Mouse (Mus musculus) MEL (cell line): ENCODE results near the gene Smyd5. TPM values are rescaled to one million over a fixed set of nuclear protein-coding genes. Genes with fewer than 3 reads are reported as not detected.

Source experiments
- DNase-seq: peaks from one replicate; pipeline ENCODE4 v3.0.0; 2011; ENCODE audit warnings: low read depth, low spot score
- H3K27ac ChIP-seq: 2 replicates; pipeline ENCODE4 v1.5.1; 2012; ENCODE audit warnings: low read depth, mild to moderate bottlenecking, control low read depth, low read length, moderate library complexity; ENCODE audit not compliant: control insufficient read depth
- H3K27me3 ChIP-seq, 2 experiments: fragments of 150-350 bp in 1 of 2; sonication (generic) in 1 of 2; 2 replicates each; pipeline ENCODE4 v1.6.1; 2012; ENCODE audit warnings: low read length in 2 of 2, mild to moderate bottlenecking in 2 of 2, improper control_type of control experiment in 1 of 2, moderate library complexity in 1 of 2; ENCODE audit not compliant: insufficient read depth in 2 of 2, control insufficient read depth in 1 of 2
- H3K36me3 ChIP-seq, 2 experiments: 2 replicates each; pipeline ENCODE4 v1.6.1; 2012 to 2014; ENCODE audit warnings: low read length in 2 of 2, improper control_type of control experiment in 1 of 2, inconsistent platforms in 1 of 2, mild to moderate bottlenecking in 1 of 2; ENCODE audit not compliant: insufficient read depth in 2 of 2, control insufficient read depth in 1 of 2
- H3K4me1 ChIP-seq, 2 experiments: fragments of 150-350 bp in 1 of 2; sonication (generic) in 1 of 2; 2 replicates each; pipeline ENCODE4 v1.6.1; 2012; ENCODE audit warnings: low read length in 2 of 2, improper control_type of control experiment in 1 of 2, mild to moderate bottlenecking in 1 of 2; ENCODE audit not compliant: insufficient read depth in 2 of 2, control insufficient read depth in 1 of 2
- H3K4me3 ChIP-seq, 2 experiments: fragments of 150-350 bp in 1 of 2; sonication (generic) in 1 of 2; 2 replicates each; pipeline ENCODE4 v1.5.1; 2012; ENCODE audit warnings: low read depth in 2 of 2, low read length in 2 of 2, mild to moderate bottlenecking in 2 of 2, moderate library complexity in 2 of 2, control low read depth in 1 of 2, improper control_type of control experiment in 1 of 2; ENCODE audit not compliant: control insufficient read depth in 1 of 2, insufficient read depth in 1 of 2
- H3K79me2 ChIP-seq: 2 replicates; pipeline ENCODE4 v1.6.1; 2012; ENCODE audit warnings: mild to moderate bottlenecking, low read length, moderate library complexity; ENCODE audit not compliant: control insufficient read depth, poor library complexity, insufficient read depth
- H3K9ac ChIP-seq: 2 replicates; pipeline ENCODE4 v1.6.1; 2012; ENCODE audit warnings: low read depth, mild to moderate bottlenecking, control low read depth, low read length, moderate library complexity; ENCODE audit not compliant: control insufficient read depth, poor library complexity, severe bottlenecking
- H3K9me3 ChIP-seq: fragments of 150-350 bp; sonication (generic); replicated peaks from 2 replicates; pipeline ENCODE4 v1.6.1; 2012; ENCODE audit warnings: mild to moderate bottlenecking, low read length, improper control_type of control experiment, moderate library complexity; ENCODE audit not compliant: insufficient read depth
- CHD1 ChIP-seq: IDR thresholded peaks from 2 replicates; pipeline ENCODE4 v1.6.1; 2012; ENCODE audit warnings: low read depth, mild to moderate bottlenecking, inconsistent platforms, low read length, improper control_type of control experiment
- CHD2 ChIP-seq: IDR thresholded peaks from 2 replicates; pipeline ENCODE4 v1.6.1; 2011; ENCODE audit warnings: low read length, improper control_type of control experiment
- CTCF ChIP-seq, 3 experiments: IDR thresholded peaks in 2 of 3; conservative IDR thresholded peaks in 1 of 3; 2 replicates each; pipeline ENCODE4 v1.5.1; 2011 to 2012; ENCODE audit warnings: low read length in 3 of 3, low read depth in 2 of 3, mild to moderate bottlenecking in 2 of 3, improper control_type of control experiment in 1 of 3, inconsistent platforms in 1 of 3, mixed read lengths in 1 of 3, moderate library complexity in 1 of 3; ENCODE audit not compliant: control insufficient read depth in 1 of 3, insufficient read depth in 1 of 3, poor library complexity in 1 of 3, severe bottlenecking in 1 of 3
- E2F4 ChIP-seq: IDR thresholded peaks from 2 replicates; pipeline ENCODE4 v1.6.1; 2011; ENCODE audit warnings: low read depth, low read length, improper control_type of control experiment, borderline replicate concordance
- EP300 ChIP-seq, 2 experiments: IDR thresholded peaks; 2 replicates each; pipeline ENCODE4 v1.6.1; 2011; ENCODE audit warnings: improper control_type of control experiment in 2 of 2, low read length in 2 of 2, low read depth in 1 of 2, mild to moderate bottlenecking in 1 of 2
- ETS1 ChIP-seq: IDR thresholded peaks from 2 replicates; pipeline ENCODE4 v1.6.1; 2012; ENCODE audit warnings: low read depth, mild to moderate bottlenecking, inconsistent platforms, low read length, improper control_type of control experiment, moderate library complexity
- JUND ChIP-seq: IDR thresholded peaks from 2 replicates; pipeline ENCODE4 v1.6.1; 2011; ENCODE audit warnings: low read depth, mild to moderate bottlenecking, improper control_type of control experiment, low read length
- KAT2A ChIP-seq: conservative IDR thresholded peaks from 2 replicates; pipeline ENCODE4 v1.6.1; 2012; ENCODE audit warnings: low read depth, low read length, improper control_type of control experiment, inconsistent platforms
- MAFK ChIP-seq: IDR thresholded peaks from 2 replicates; pipeline ENCODE4 v1.6.1; 2011; ENCODE audit warnings: low read depth, mild to moderate bottlenecking, low read length, improper control_type of control experiment, borderline replicate concordance
- MYC ChIP-seq: IDR thresholded peaks from 2 replicates; pipeline ENCODE4 v1.6.1; 2011; ENCODE audit warnings: low read depth, mild to moderate bottlenecking, low read length, improper control_type of control experiment, moderate library complexity
- POLR2AphosphoS5 ChIP-seq: IDR thresholded peaks from 2 replicates; pipeline ENCODE4 v1.6.1; 2012; ENCODE audit warnings: low read depth, borderline replicate concordance, mild to moderate bottlenecking, inconsistent platforms, low read length, moderate library complexity, mixed read lengths
- RAD21 ChIP-seq: IDR thresholded peaks from 2 replicates; pipeline ENCODE4 v1.6.1; 2011; ENCODE audit warnings: mild to moderate bottlenecking, low read depth, low read length, improper control_type of control experiment
- SMC3 ChIP-seq: IDR thresholded peaks from 2 replicates; pipeline ENCODE4 v1.6.1; 2011; ENCODE audit warnings: low read depth, low read length, improper control_type of control experiment
- TCF12 ChIP-seq: IDR thresholded peaks from 2 replicates; pipeline ENCODE4 v1.6.1; 2014; ENCODE audit warnings: low read depth, mild to moderate bottlenecking, inconsistent platforms, low read length, improper control_type of control experiment, moderate library complexity
- UBTF ChIP-seq: IDR thresholded peaks from 2 replicates; pipeline ENCODE4 v1.6.1; 2012; ENCODE audit warnings: low read depth, mild to moderate bottlenecking, inconsistent platforms, low read length, improper control_type of control experiment, moderate library complexity, borderline replicate concordance; ENCODE audit not compliant: insufficient read depth
- USF1 ChIP-seq: IDR thresholded peaks from 2 replicates; pipeline ENCODE4 v1.6.1; 2014; ENCODE audit warnings: low read depth, mild to moderate bottlenecking, inconsistent platforms, low read length, improper control_type of control experiment, moderate library complexity
- USF2 ChIP-seq, 2 experiments: IDR thresholded peaks; 2 replicates each; pipeline ENCODE4 v1.6.1; 2011 to 2012; ENCODE audit warnings: improper control_type of control experiment in 2 of 2, low read length in 2 of 2, borderline replicate concordance in 1 of 2, inconsistent platforms in 1 of 2, low read depth in 1 of 2, mild to moderate bottlenecking in 1 of 2; ENCODE audit not compliant: insufficient read depth in 1 of 2
- ZMIZ1 ChIP-seq: IDR thresholded peaks from 2 replicates; pipeline ENCODE4 v1.6.1; 2012; ENCODE audit warnings: low read depth, mild to moderate bottlenecking, inconsistent platforms, low read length, improper control_type of control experiment, moderate library complexity
- polyA plus RNA-seq, 2 experiments: library from polyadenylated mRNA; stranded (reverse) in 1 of 2; unstranded in 1 of 2; fragments of >175 nt in 1 of 2; fragments of >200 nt in 1 of 2; gene quantifications; 2 replicates each; pipeline versions ENCODE4 v1.2.1 to v1.2.4; 2012; ENCODE audit warnings: low replicate concordance in 2 of 2, low read depth in 1 of 2; ENCODE audit not compliant: insufficient read length in 2 of 2, insufficient read depth in 1 of 2, missing spikeins in 1 of 2
- total RNA-seq: library from RNA; depleted of rRNA; stranded (reverse); fragments of 300-350 nt; gene quantifications from 2 replicates; pipeline ENCODE4 v1.2.3, GENCODE M21; 2012

Smyd5 gene
- total and polyA plus RNA-seq, 3 experiments, result 102 to 113 TPM; not detected in 1

DNA sequence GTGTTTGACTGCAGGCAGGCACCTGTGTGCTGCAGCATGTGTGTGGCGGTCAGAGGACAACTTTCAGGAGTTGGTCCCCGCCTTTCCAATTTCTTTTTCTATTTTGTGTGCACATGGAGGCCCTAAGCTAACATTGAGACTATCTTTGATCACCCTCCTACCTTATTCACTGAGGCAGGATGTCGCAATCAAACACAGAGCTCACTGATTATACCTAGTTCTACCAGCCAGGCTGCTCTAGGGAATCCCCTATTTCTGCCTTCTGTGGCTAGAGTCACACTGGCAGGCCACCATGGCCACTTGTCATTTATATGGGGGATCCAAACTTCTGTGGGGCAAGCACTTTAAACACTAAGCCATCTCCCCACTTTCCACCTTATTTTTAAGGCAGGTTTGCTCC, 57.9 kb downstream of the Smyd5 start:
- no peak for TF ChIP-seq MYC
- no peak for TF ChIP-seq POLR2AphosphoS5
- TF ChIP-seq MAFK, result no peak
- TF ChIP-seq KAT2A, result no peak
- no peak for TF ChIP-seq E2F4
- no peak for TF ChIP-seq JUND
- no peak for TF ChIP-seq EP300 (IDR thresholded peaks at IDR 0.05; ENCODE audit: low read depth in 1 of 2, low read length in 2 of 2)
- no peak for TF ChIP-seq USF2 (IDR thresholded peaks at IDR 0.05; ENCODE audit: borderline replicate concordance in 1 of 2, insufficient read depth in 1 of 2, low read depth in 1 of 2, low read length in 2 of 2)
- no peak for TF ChIP-seq TCF12
- no peak for TF ChIP-seq CHD2
- TF ChIP-seq ZMIZ1, result no peak
- TF ChIP-seq SMC3, result no peak
- no peak for TF ChIP-seq RAD21
- Histone ChIP-seq H3K9me3 (no peaks in the 10 kb centered on the region), H3K27ac (no peak overlapping the region), H3K27me3 (peaks cover 0 to 3% of the 10 kb centered on the region in 2 experiments; a peak in 3 of 4 replicates), H3K79me2 (no peaks in the 10 kb centered on the region), H3K9ac (no peak overlapping the region), H3K4me3 (no peak overlapping the region), H3K36me3 (no peaks in the 10 kb centered on the region), H3K4me1 (no peaks in the 10 kb centered on the region)
- no peak for DNase-seq

DNA sequence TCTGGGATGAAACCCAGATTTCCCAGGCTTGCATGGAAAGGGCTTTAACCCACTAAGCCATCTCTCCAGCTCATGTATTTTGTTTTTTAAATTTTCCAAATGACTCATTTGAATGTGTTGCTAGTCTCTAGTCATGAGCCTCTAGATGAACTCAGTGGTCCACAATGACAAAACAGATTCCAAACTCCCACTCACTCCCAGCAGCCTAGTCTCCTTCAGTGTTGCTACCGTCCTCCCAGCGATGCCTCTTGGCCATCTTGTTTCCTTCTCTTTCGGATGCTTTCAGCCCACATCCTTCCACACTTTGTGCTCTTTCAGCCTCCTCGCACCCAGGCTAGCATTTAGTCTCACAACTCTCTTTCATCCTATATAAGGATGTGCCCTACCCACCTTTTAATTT, 58.5 kb downstream of the Smyd5 start:
- Histone ChIP-seq H3K27me3 (peaks cover 0 to 6% of the 10 kb centered on the region in 2 experiments; a peak in 3 of 4 replicates), H3K36me3 (no peaks in the 10 kb centered on the region), H3K4me1 (no peaks in the 10 kb centered on the region), H3K4me3 (no peak overlapping the region), H3K9ac (no peak overlapping the region), H3K79me2 (no peaks in the 10 kb centered on the region), H3K9me3 (no peaks in the 10 kb centered on the region), H3K27ac (no peak overlapping the region)
- DNase-seq, result no peak
- TF ChIP-seq USF1, result no peak
- TF ChIP-seq CTCF (IDR thresholded peaks at IDR 0.05 in 2 of 3, conservative IDR thresholded peaks at IDR 0.05 in 1 of 3; ENCODE audit: control insufficient read depth in 1 of 3, insufficient read depth in 1 of 3, low read depth in 2 of 3, low read length in 3 of 3, poor library complexity in 1 of 3, severe bottlenecking in 1 of 3), result no peak
- TF ChIP-seq MYC, result no peak
- no peak for TF ChIP-seq CHD1
- no peak for TF ChIP-seq ETS1
- TF ChIP-seq UBTF, result no peak
